Mouse (Mus musculus): ENCODE results near the gene Git1.
"Not testable (repeated sequence)": the region's sequence is repeated elsewhere in the genome, so short reads cannot be mapped to it uniquely, and the experiment has no call there.

The Git1 gene

DNA sequence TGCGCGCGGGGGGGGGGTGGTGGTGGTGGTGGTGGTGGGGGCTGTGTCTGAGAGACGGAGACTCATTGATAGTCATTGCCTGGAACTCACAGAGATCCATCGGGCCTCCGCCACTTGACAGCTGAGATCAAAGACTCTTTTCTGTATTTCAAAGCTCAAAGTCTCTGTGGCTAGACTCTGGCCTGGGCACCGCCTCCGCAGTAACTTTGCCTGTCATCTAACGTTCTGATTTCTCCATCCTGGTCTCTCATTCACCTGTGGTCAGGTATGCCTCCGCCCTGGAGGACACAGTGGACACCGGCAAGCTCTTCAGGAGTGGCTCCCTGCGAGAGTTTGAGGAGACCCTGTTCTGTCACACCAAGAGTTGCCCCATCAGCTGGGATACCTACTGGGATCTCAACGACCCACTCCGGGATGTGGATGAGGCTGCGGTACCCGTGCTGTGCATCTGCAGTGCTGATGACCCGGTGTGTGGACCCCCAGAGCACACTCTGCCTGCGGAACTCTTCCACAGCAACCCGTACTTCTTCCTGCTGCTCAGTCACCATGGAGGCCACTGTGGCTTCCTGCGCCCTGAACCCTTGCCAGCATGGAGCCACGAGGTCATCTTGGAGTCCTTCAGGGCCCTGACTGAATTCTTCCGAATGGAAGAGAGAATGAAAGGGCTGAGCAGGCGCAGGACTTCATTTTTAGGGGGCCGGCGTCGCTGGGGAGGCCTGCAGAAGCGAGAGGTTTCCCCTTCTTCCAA, 24.9 kb downstream of the Git1 start:
- DNase-seq (ENCODE audit: low read depth in 1 of 2, low spot score in 2 of 2): no peak

- DNase-seq (ENCODE audit: low read depth in 1 of 2, low spot score in 2 of 2): no peak
Observed at GRCm38 (mm10) chr11:77519043-77519442, 25.7 kb downstream of the Git1 start, which contains the start of gene Gm10392. Gene Gm10392, minus strand, starts transcription at chr11:77519198.

- no peak for DNase-seq (ENCODE audit: low read depth in 1 of 2, low spot score in 2 of 2)
Observed at GRCm38 (mm10) chr11:77520601-77521529, 27.5 kb downstream of the Git1 start.

DNA sequence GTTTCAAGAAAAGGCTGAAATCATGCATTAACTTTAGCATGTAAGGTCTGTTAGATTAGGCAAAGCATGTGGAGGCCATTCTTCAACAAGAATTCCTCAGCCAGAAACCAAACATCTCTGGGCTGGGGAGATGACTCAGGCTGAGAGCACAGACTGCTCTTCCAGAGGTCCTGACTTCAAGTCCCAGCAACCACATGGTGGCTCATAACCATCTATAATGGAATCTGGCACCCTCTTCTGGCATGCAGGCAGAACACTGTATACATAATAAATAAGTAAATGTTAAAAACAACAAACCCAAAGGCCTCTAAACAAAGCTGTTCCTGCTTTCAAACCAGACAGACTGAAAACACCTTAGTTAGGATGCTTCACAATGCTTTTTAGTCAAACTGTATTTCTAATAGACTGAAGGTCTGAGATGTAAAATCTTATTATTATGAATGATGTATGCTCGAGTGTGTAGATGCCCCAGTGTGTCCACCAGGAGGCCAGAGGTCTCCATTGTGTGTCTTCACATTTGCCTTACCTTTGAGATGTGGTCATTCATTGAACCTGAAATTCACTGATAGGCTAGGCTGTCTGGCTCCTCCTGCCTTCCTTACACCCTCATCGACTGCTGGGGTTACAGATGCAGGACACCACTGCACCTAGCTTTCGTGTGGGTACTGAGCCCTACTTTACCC, 32.6 kb downstream of the Git1 start:
- no peak for DNase-seq (ENCODE audit: low read depth in 1 of 2, low spot score in 2 of 2)

DNA sequence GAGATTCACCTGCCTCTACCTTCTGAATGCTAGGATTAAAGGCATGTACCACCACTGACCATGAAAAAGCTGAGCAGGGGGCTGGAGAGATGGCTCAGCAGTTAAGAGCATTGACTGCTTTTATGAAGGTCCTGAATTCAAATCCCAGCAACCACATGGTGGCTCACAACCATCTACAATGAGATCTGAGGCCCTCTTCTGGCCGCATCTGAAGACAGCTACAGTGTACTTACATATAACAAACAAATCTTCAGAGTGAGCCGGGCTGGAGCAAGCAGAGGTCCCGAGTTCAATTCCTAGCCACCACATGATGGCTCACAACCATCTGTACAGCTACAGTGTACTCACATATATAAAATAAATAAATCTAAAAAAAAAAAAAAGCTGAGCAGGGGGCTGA, 35.1 kb downstream of the Git1 start:
- DNase-seq (ENCODE audit: low read depth in 1 of 2, low spot score in 2 of 2): not testable (repeated sequence)

GRCm38 (mm10) chr11:77529644-77530043, 36.3 kb downstream of the Git1 start:
- no peak for DNase-seq (ENCODE audit: low read depth in 1 of 2, low spot score in 2 of 2)

- no peak for DNase-seq (ENCODE audit: low read depth in 1 of 2, low spot score in 2 of 2)
Observed at GRCm38 (mm10) chr11:77530862-77531261, 37.5 kb downstream of the Git1 start.

- DNase-seq (ENCODE audit: low read depth in 1 of 2, low spot score in 2 of 2): no peak
Observed at GRCm38 (mm10) chr11:77532202-77532846, 39.0 kb downstream of the Git1 start.

DNA sequence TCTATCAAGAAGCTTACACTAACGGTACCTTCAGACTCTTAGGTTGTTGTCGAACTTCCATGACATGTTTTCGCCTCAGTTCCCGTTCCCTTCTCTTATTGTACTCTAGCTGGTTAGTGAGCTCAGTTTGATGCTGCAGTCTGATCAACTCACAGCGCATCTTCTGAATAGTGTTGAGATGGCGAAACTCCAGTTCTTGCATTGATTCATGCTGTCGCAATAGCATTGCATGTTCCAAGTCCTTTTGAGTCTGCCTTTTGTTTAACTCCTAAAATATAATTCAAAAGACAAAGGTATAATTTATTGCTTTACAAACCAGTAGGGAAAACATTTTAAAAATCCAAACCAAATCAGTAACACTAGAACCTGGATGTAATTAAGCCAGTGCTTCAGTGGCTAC, 51.9 kb downstream of the Git1 start:
- DNase-seq (ENCODE audit: low read depth in 1 of 2, low spot score in 2 of 2): no peak

All from monocyte, adult 2 months (primary cell).